Mouse (Mus musculus) liver, embryonic 18 days (tissue): Measurements from ENCODE around the gene Defb33. TPM values are rescaled to one million over a fixed set of nuclear protein-coding genes. Genes with fewer than 3 reads are reported as not detected.

Experiments used
- polyA plus RNA-seq: library from polyadenylated mRNA; depleted of rRNA; stranded (reverse); fragments of >200 nt; gene quantifications from 2 replicates; pipeline ENCODE4 v1.2.3, GENCODE M21; 2012; rRNA removed

Defb33 gene
- polyA plus RNA-seq, result not detected in 2 replicates

DNA sequence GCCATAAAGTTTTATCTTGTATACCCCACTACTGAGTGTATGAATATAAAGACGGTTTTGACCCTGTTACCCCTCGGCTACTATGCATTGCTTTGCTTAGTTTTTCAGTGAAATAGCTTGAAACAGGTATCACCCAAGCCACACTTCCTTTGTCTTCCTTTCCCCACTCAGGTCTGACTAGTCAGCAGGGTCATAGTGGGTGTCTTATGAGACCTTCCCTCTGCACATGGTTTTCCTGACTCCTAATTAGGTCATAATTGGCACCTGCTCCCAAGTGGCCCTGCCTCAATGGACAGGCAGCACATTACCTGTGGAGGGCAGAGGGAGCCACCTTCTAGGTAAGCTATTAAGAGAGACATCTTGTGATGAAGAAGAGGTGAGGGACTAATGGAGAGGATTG lies at the start of gene Defb33:
Gene Defb33, plus strand, starts transcription at position 301 of the 400 bp plus-strand sequence.

DNA sequence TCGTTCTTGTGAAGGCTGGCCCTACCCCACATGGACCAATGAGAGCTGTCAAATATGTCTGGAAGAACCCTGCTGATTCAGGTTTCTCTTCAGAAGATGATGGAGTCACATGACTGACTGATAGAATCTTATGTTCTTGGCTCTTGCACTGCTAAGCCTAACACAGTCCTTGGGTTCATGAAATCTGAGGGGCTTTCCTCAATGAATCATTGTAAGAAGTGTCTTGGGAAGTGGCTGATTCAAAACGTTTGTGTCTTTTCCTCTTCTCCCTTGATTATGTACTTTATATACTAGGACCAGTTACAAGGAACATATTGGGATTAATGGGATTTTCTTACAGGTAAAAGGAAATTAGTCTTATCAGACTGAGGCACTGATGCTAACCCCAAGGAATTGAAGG lies 10.1 kb downstream of the Defb33 start, which contains the start of gene Gm15056:
Gene Gm15056, minus strand, starts transcription at position 101 of the 400 bp plus-strand sequence.

DNA sequence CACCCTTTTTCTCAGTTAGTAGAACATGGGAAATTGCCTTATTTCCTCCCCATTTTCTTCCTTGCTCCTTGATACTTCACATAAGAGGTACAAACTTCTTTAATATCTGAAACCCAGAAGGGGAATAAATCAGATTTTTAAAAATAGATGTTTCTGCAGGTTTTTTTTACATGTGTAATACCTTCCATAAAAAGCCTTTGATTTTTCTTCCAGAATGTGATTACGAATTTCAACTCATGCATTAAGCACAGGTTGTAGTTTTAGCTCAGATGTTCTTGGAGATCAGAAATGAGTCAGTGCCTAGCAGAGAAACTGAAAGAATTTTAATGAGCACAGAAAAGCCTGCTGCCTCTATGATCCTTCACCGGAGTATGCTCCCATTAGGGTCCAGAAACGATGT lies 29.5 kb downstream of the Defb33 start, which contains the start of gene Gm6040:
Gene Gm6040, minus strand, starts transcription at position 101 of the 400 bp plus-strand sequence.

DNA sequence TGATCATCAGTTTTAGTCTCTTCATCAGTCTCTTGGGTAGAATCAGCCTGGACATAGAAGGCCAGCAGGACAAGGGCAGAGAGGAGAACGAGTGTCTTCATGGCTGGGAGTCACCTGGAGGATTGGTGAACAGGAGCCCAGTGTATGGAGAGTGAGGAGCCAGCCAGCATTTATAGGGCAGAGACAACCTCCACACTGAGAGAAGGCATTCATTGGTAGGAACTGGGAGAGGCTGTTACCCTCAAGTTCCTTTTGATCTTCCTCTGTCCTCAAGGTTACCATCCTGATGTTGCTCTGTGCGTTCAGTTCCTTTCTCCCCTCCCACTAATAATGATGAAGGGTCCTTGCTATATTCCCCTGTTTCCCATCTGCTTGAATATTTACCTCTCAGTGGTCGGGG lies 52.1 kb downstream of the Defb33 start, which contains the start of gene AY761185:
Gene AY761185, minus strand, starts transcription at position 101 of the 400 bp plus-strand sequence.

Other genes with a start within 250 kb of the Defb33 start
- not detected in 2 replicates for gene Gm15056, start 10.0 kb downstream of the Defb33 start, polyA plus RNA-seq
- gene Gm6040, start 29.4 kb downstream of the Defb33 start, polyA plus RNA-seq, result not detected in 2 replicates
- not detected in 2 replicates for gene AY761185, start 52.0 kb downstream of the Defb33 start, polyA plus RNA-seq
- gene Defa21, start 132.9 kb downstream of the Defb33 start, polyA plus RNA-seq, result not detected in 2 replicates
- gene Defa23, start 162.4 kb downstream of the Defb33 start, polyA plus RNA-seq, result not detected in 2 replicates
- not detected in 2 replicates for gene Defa35, start 172.4 kb downstream of the Defb33 start, polyA plus RNA-seq
- gene Defa25, start 191.8 kb downstream of the Defb33 start, polyA plus RNA-seq, result not detected in 2 replicates
- not detected in 2 replicates for gene Gm14851, start 203.4 kb downstream of the Defb33 start, polyA plus RNA-seq
- gene Defa30, start 242.0 kb downstream of the Defb33 start, polyA plus RNA-seq, result not detected in 2 replicates